In genomic region chr8:72491680-72492621, GRCm38 (mm10) we compare ENCODE assay signal across 8 mouse cellular contexts. TPM values are rescaled to one million over a fixed set of nuclear protein-coding genes. Genes with fewer than 3 reads are reported as not detected.
DNase-seq lines count a peak whose midpoint lies in the region; ATAC-seq lines count a peak whose summit lies in the region.

TSS of gene Slc35e1 (minus strand) at chr8:72492614.

- no peaks in the 10 kb centered on the region for H3K27me3 ChIP-seq in limb, embryonic 10.5 days (ENCODE audit: low read depth, poor library complexity, severe bottlenecking)
- no peaks in the 10 kb centered on the region for H3K27me3 ChIP-seq in midbrain, embryonic 11.5 days (ENCODE audit: control insufficient read depth, insufficient read depth, low read length)

- peak; percentile 16 to 28 for DNase-seq in urinary bladder, adult 18-20 months (ENCODE audit: low spot score in 2 of 2)
- no peak for DNase-seq in urinary bladder, postnatal 25 days (ENCODE audit: low spot score)
- DNase-seq in gastrocnemius, postnatal 14 days = peak; percentile 29
- peak; percentile 80 for DNase-seq in induced T-regulatory cell, adult 2 months (ENCODE audit: low read depth)
- DNase-seq in limb, embryonic 10.5 days (ENCODE audit: low spot score) = no peak
- peak; percentile 88 for DNase-seq in midbrain, embryonic 11.5 days (ENCODE audit: low spot score, missing footprints)
- peak; percentile 41 to 61 for DNase-seq in spleen, postnatal 10 days (ENCODE audit: low spot score in 2 of 2)

- H3K9ac ChIP-seq in midbrain, embryonic 11.5 days (ENCODE audit: low read length) = peak within 1 kb of the TSS; percentile 79

- H3K9me3 ChIP-seq in limb, embryonic 10.5 days (replicated peaks) = no peaks in the 10 kb centered on the region
- no peaks in the 10 kb centered on the region for H3K9me3 ChIP-seq in midbrain, embryonic 11.5 days (ENCODE audit: control insufficient read depth, low read length)

- WGBS in limb, embryonic 10.5 days = 2% methylated on average over 97 of the region's 98 CpGs
- 1% methylated on average over 79 of the region's 98 CpGs for WGBS in midbrain, embryonic 11.5 days

- peak within 1 kb of the TSS; percentile 94 for H3K4me3 ChIP-seq in limb, embryonic 10.5 days
- peak within 1 kb of the TSS; percentile 91 for H3K4me3 ChIP-seq in midbrain, embryonic 11.5 days (ENCODE audit: low read depth, low read length)

- peak; percentile 7; the same call in 1 of the 2 replicates for ATAC-seq in common myeloid progenitor, adult 5-6 weeks (replicated peaks; ENCODE audit: low read depth, poor library complexity, severe bottlenecking)
- ATAC-seq in midbrain, embryonic 11.5 days (ENCODE audit: low FRiP score) = peak; percentile 74

- peaks cover 27% of the 10 kb centered on the region for H3K4me1 ChIP-seq in limb, embryonic 10.5 days
- peaks cover 18% of the 10 kb centered on the region for H3K4me1 ChIP-seq in midbrain, embryonic 11.5 days (ENCODE audit: control insufficient read depth, insufficient read depth, low read length)

- peaks cover 65% of the 10 kb centered on the region for H3K36me3 ChIP-seq in limb, embryonic 10.5 days
- peaks cover 8% of the 10 kb centered on the region for H3K36me3 ChIP-seq in midbrain, embryonic 11.5 days (ENCODE audit: control insufficient read depth, insufficient read depth, low read length)

- H3K27ac ChIP-seq in limb, embryonic 10.5 days = peak within 1 kb of the TSS; percentile 90
- peak within 1 kb of the TSS; percentile 30; the same call in 1 of the 2 replicates for H3K27ac ChIP-seq in midbrain, embryonic 11.5 days (ENCODE audit: low read depth, low read length)

- intact Hi-C loops in gastrocnemius, postnatal 14 days (cut with DNase I; ENCODE audit: low total_unique reads) = loop anchor here (10.0 kb wide), 1 partner anchor 53 kb away; the partner anchor contains the start of gene Med26

- peak within 1 kb of the TSS; percentile 96 for H3K4me2 ChIP-seq in midbrain, embryonic 11.5 days

RNA-seq across cellular contexts. Expression of gene Slc35e1, which starts in this region (rescaled TPM):
- total RNA-seq in common myeloid progenitor, adult 5-6 weeks (2017) = 20.7 and 23.2 TPM in 2 replicates
- 10 to 100 TPM; 25.9 to 26.8 TPM for total RNA-seq in gastrocnemius, postnatal 14 days (2021)
- polyA plus RNA-seq in limb, embryonic 10.5 days (2016; fragmentation: Nextera tagmentation; extraction: Ambion mirVana) = 30.5 and 31.0 TPM in 2 replicates
- 10.9 and 13.4 TPM in 2 replicates for polyA plus RNA-seq in midbrain, embryonic 11.5 days (2014; fragmentation: Nextera tagmentation; extraction: Ambion mirVana)

Comparison
In these comparisons a context has a peak if more than half of its experiments do, and no peak if none do; other contexts are left out.
1. DNase-seq: peak in urinary bladder, adult 18-20 months (2 of 2), gastrocnemius, postnatal 14 days (single experiment), induced T-regulatory cell, adult 2 months (single experiment), midbrain, embryonic 11.5 days (single experiment) and spleen, postnatal 10 days (2 of 2); none in urinary bladder, postnatal 25 days (single experiment) and limb, embryonic 10.5 days (single experiment).